Mouse (Mus musculus) bone marrow, adult 2 months (tissue): ENCODE measurements at regions not wholly inside any gene's neighbourhood (a gene's known extent, or its start where the extent isn't known, plus 50 kb on each side); places are given as distances from the start of the nearest gene placed in this dataset.

Experiments used
- CTCF ChIP-seq: fragments of 200-500 bp; IDR thresholded peaks from 2 replicates; pipeline ENCODE4 v1.5.1; 2011; ENCODE audit warnings: low read length, control low read depth; ENCODE audit not compliant: control insufficient read depth, insufficient read depth
- POLR2A ChIP-seq: fragments of 200-500 bp; IDR thresholded peaks from 2 replicates; pipeline ENCODE4 v1.6.1; 2011; ENCODE audit warnings: low read depth, mild to moderate bottlenecking, control low read depth, low read length, borderline replicate concordance; ENCODE audit not compliant: control insufficient read depth

DNA sequence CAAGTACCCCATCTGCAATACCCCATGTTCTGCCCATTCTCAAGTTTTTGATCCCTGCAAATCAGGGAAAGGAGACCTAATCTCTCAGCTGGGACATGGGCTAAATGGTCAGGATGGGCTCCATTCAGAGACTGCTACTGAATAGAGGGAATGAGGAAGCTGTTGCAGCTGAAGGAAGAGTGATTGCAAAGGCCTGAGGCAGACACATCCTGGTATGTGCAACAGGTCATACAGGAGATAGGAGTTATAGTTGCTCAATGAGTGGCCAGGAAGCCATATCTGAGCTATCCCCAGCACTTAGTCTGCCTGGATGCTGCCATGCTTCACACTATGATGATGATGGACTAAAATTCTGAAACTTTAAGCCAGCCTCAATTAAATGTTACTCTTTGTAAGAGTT, 225.1 kb downstream of the Cxcl12 start:
- TF ChIP-seq CTCF: no peak
- TF ChIP-seq POLR2A: no peak
